Mouse (Mus musculus) C2C12 (cell line): ENCODE results near the gene Bag3.

Experiments used
- CTCF ChIP-seq: IDR thresholded peaks from one replicate; pipeline ENCODE4 v1.5.1; 2011; ENCODE audit not compliant: control insufficient read depth, insufficient read depth, insufficient read length
- MYOD1 ChIP-seq: IDR thresholded peaks from one replicate; pipeline ENCODE4 v1.6.1; 2011; ENCODE audit warnings: low read depth; ENCODE audit not compliant: control insufficient read depth, insufficient read length
- USF1 ChIP-seq: IDR thresholded peaks from one replicate; pipeline ENCODE4 v1.6.1; 2011; ENCODE audit warnings: low read depth, mild to moderate bottlenecking, control low read depth, moderate library complexity

DNA sequence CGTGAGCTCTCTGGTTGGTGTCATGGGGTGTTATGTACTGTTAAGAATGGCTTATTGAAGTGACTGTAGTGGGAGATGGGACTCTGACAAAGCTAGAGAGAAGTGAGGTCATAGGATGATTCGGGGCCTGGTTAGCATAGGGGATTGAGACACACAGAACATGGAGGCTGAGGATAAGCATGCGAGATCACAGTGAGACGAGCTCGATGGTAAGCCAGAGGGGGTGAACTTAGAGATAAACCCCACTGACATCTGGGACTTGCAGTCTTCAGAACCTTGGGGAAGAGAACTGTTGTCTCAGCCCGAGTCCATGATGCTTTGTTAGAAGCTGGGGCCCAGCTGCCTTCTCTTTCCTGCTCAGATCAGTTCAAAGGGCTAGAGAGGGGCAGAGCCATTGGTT is 56.9 kb downstream of the Bag3 start:
- TF ChIP-seq CTCF: no peak
- TF ChIP-seq MYOD1: no peak
- no peak for TF ChIP-seq USF1
